18 mouse cellular contexts compared by ENCODE assay signal in genomic region chr12:56288548-56288947, GRCm38 (mm10). TPM values are rescaled to one million over a fixed set of nuclear protein-coding genes. Genes with fewer than 3 reads are reported as not detected.
A peak's percentile ranks its signal among the peaks of the same experiment; 100 is the strongest.
DNase-seq lines count a peak whose midpoint lies in the region; ATAC-seq and TF ChIP-seq lines count a peak whose summit lies in the region.
"Had no signal": no experiment of that assay in that cellular context is flagged by ENCODE, and none has a peak within 500 bp of the region (broad histone marks: within the 10 kb centered on the region; RNA-seq: fewer than 3 reads in every experiment).

No protein-coding gene starts in this region.

- intact Hi-C loops in left cerebral cortex, postnatal 10 days (cut with DNase I), result no loop called here

- TF ChIP-seq CTCF in lung, adult 2 months (IDR thresholded peaks at IDR 0.05; ENCODE audit: insufficient read depth, low read length), result no peak

- H3K4me1 ChIP-seq in lung, adult 2 months (ENCODE audit: control insufficient read depth, insufficient read depth, low read length), result no peaks in the 10 kb centered on the region; the same call in 1 of the 2 replicates
- H3K4me1 ChIP-seq: embryonic facial prominence, embryonic 12.5 days; limb, embryonic 10.5 days; liver, embryonic 13.5 days had no signal

- peak; percentile 66 to 83 for DNase-seq in lung, adult 18-20 months
- DNase-seq in lung, adult 2 months, result no peak
- DNase-seq in lung, postnatal 14 days, result peak; percentile 32
- DNase-seq in yolk sac, embryonic 10.5 days (ENCODE audit: low spot score), result peak; percentile 30
- no peak for DNase-seq in kidney, adult 8-10 months
- DNase-seq in left cerebral cortex, postnatal 10 days (ENCODE audit: extremely low spot score in 1 of 2, low spot score in 2 of 2), result no peak
- DNase-seq: adrenal gland, adult 8-10 months; cerebellum, adult 18-20 months; forebrain, postnatal 0 days; gastrocnemius, postnatal 10 days; heart, adult 2 months; kidney, adult 2 months; kidney, postnatal 25 days; liver, embryonic 13.5 days had no signal

- H3K4me3 ChIP-seq in lung, adult 2 months (replicated peaks; ENCODE audit: extremely low read depth, low read depth, low read length), result no peak overlapping the region
- H3K4me3 ChIP-seq: embryonic facial prominence, embryonic 12.5 days; heart, adult 2 months; limb, embryonic 10.5 days; liver, embryonic 13.5 days had no signal

- no peak for TF ChIP-seq POLR2A in lung, adult 2 months (IDR thresholded peaks at IDR 0.05; ENCODE audit: borderline replicate concordance, extremely low read depth, low read depth, low read length)

- 47% methylated on average over 3 of the region's 3 CpGs for WGBS in lung, adult 2 months

- ATAC-seq in common myeloid progenitor, adult 5-6 weeks (replicated peaks; ENCODE audit: low read depth, poor library complexity, severe bottlenecking), result 0 out of 2 replicates have a peak, but pooled peaks have one; percentile 5
- ATAC-seq: CD4-positive, CD25-positive, alpha-beta regulatory T cell, adult 4 months; forebrain, postnatal 0 days had no signal

RNA-seq across cellular contexts. Expression of gene Mbip, which starts 57.1 kb away (rescaled TPM):
- 30.3 and 37.8 TPM in 2 replicates for polyA plus RNA-seq in lung, adult 2 months (2012; rRNA removed)
- 29.8 and 36.6 TPM in 2 replicates for total RNA-seq in common myeloid progenitor, adult 5-6 weeks (2017)
- 10 to 100 TPM; 16.7 to 19.4 TPM for total RNA-seq in left cerebral cortex, postnatal 10 days (2021)

Comparison
In these comparisons a context has a peak if more than half of its experiments do, and no peak if none do; other contexts are left out.
1. DNase-seq: peak in lung, adult 18-20 months (2 of 2), lung, postnatal 14 days (single experiment) and yolk sac, embryonic 10.5 days (single experiment); none in lung, adult 2 months (single experiment), kidney, adult 8-10 months (0 of 2) and left cerebral cortex, postnatal 10 days (0 of 2).